Mouse (Mus musculus) MEL (cell line): ENCODE measurements around the gene Dock4. TPM values are rescaled to one million over a fixed set of nuclear protein-coding genes. Genes with fewer than 3 reads are reported as not detected.

ENCODE experiments used
- DNase-seq: peaks from one replicate; pipeline ENCODE4 v3.0.0; 2011; ENCODE audit warnings: low read depth, low spot score
- H3K27ac ChIP-seq: 2 replicates; pipeline ENCODE4 v1.5.1; 2012; ENCODE audit warnings: low read depth, mild to moderate bottlenecking, control low read depth, low read length, moderate library complexity; ENCODE audit not compliant: control insufficient read depth
- H3K27me3 ChIP-seq, 2 experiments: fragments of 150-350 bp in 1 of 2; sonication (generic) in 1 of 2; 2 replicates each; pipeline ENCODE4 v1.6.1; 2012; ENCODE audit warnings: low read length in 2 of 2, mild to moderate bottlenecking in 2 of 2, improper control_type of control experiment in 1 of 2, moderate library complexity in 1 of 2; ENCODE audit not compliant: insufficient read depth in 2 of 2, control insufficient read depth in 1 of 2
- H3K36me3 ChIP-seq, 2 experiments: 2 replicates each; pipeline ENCODE4 v1.6.1; 2012 to 2014; ENCODE audit warnings: low read length in 2 of 2, improper control_type of control experiment in 1 of 2, inconsistent platforms in 1 of 2, mild to moderate bottlenecking in 1 of 2; ENCODE audit not compliant: insufficient read depth in 2 of 2, control insufficient read depth in 1 of 2
- H3K4me1 ChIP-seq, 2 experiments: fragments of 150-350 bp in 1 of 2; sonication (generic) in 1 of 2; 2 replicates each; pipeline ENCODE4 v1.6.1; 2012; ENCODE audit warnings: low read length in 2 of 2, improper control_type of control experiment in 1 of 2, mild to moderate bottlenecking in 1 of 2; ENCODE audit not compliant: insufficient read depth in 2 of 2, control insufficient read depth in 1 of 2
- H3K4me3 ChIP-seq, 2 experiments: fragments of 150-350 bp in 1 of 2; sonication (generic) in 1 of 2; 2 replicates each; pipeline ENCODE4 v1.5.1; 2012; ENCODE audit warnings: low read depth in 2 of 2, low read length in 2 of 2, mild to moderate bottlenecking in 2 of 2, moderate library complexity in 2 of 2, control low read depth in 1 of 2, improper control_type of control experiment in 1 of 2; ENCODE audit not compliant: control insufficient read depth in 1 of 2, insufficient read depth in 1 of 2
- H3K79me2 ChIP-seq: 2 replicates; pipeline ENCODE4 v1.6.1; 2012; ENCODE audit warnings: mild to moderate bottlenecking, low read length, moderate library complexity; ENCODE audit not compliant: control insufficient read depth, poor library complexity, insufficient read depth
- H3K9ac ChIP-seq: 2 replicates; pipeline ENCODE4 v1.6.1; 2012; ENCODE audit warnings: low read depth, mild to moderate bottlenecking, control low read depth, low read length, moderate library complexity; ENCODE audit not compliant: control insufficient read depth, poor library complexity, severe bottlenecking
- H3K9me3 ChIP-seq: fragments of 150-350 bp; sonication (generic); replicated peaks from 2 replicates; pipeline ENCODE4 v1.6.1; 2012; ENCODE audit warnings: mild to moderate bottlenecking, low read length, improper control_type of control experiment, moderate library complexity; ENCODE audit not compliant: insufficient read depth
- BHLHE40 ChIP-seq: IDR thresholded peaks from 2 replicates; pipeline ENCODE4 v1.6.1; 2012; ENCODE audit warnings: low read depth, mild to moderate bottlenecking, inconsistent platforms, low read length, improper control_type of control experiment, borderline replicate concordance
- CHD2 ChIP-seq: IDR thresholded peaks from 2 replicates; pipeline ENCODE4 v1.6.1; 2011; ENCODE audit warnings: low read length, improper control_type of control experiment
- CTCF ChIP-seq, 3 experiments: IDR thresholded peaks in 2 of 3; conservative IDR thresholded peaks in 1 of 3; 2 replicates each; pipeline ENCODE4 v1.5.1; 2011 to 2012; ENCODE audit warnings: low read length in 3 of 3, low read depth in 2 of 3, mild to moderate bottlenecking in 2 of 3, improper control_type of control experiment in 1 of 3, inconsistent platforms in 1 of 3, mixed read lengths in 1 of 3, moderate library complexity in 1 of 3; ENCODE audit not compliant: control insufficient read depth in 1 of 3, insufficient read depth in 1 of 3, poor library complexity in 1 of 3, severe bottlenecking in 1 of 3
- ELF1 ChIP-seq: IDR thresholded peaks from 2 replicates; pipeline ENCODE4 v1.6.1; 2014; ENCODE audit warnings: low read depth, mild to moderate bottlenecking, inconsistent platforms, low read length, improper control_type of control experiment, moderate library complexity
- EP300 ChIP-seq, 2 experiments: IDR thresholded peaks; 2 replicates each; pipeline ENCODE4 v1.6.1; 2011; ENCODE audit warnings: improper control_type of control experiment in 2 of 2, low read length in 2 of 2, low read depth in 1 of 2, mild to moderate bottlenecking in 1 of 2
- ETS1 ChIP-seq: IDR thresholded peaks from 2 replicates; pipeline ENCODE4 v1.6.1; 2012; ENCODE audit warnings: low read depth, mild to moderate bottlenecking, inconsistent platforms, low read length, improper control_type of control experiment, moderate library complexity
- GATA1 ChIP-seq: IDR thresholded peaks from 2 replicates; pipeline ENCODE4 v1.6.1; 2011; ENCODE audit warnings: low read depth, low read length, improper control_type of control experiment
- HCFC1 ChIP-seq: IDR thresholded peaks from 2 replicates; pipeline ENCODE4 v1.6.1; 2012; ENCODE audit warnings: low read depth, mild to moderate bottlenecking, inconsistent platforms, low read length, improper control_type of control experiment, moderate library complexity
- JUND ChIP-seq: IDR thresholded peaks from 2 replicates; pipeline ENCODE4 v1.6.1; 2011; ENCODE audit warnings: low read depth, mild to moderate bottlenecking, improper control_type of control experiment, low read length
- KAT2A ChIP-seq: conservative IDR thresholded peaks from 2 replicates; pipeline ENCODE4 v1.6.1; 2012; ENCODE audit warnings: low read depth, low read length, improper control_type of control experiment, inconsistent platforms
- MAFK ChIP-seq: IDR thresholded peaks from 2 replicates; pipeline ENCODE4 v1.6.1; 2011; ENCODE audit warnings: low read depth, mild to moderate bottlenecking, low read length, improper control_type of control experiment, borderline replicate concordance
- MAZ ChIP-seq: IDR thresholded peaks from 2 replicates; pipeline ENCODE4 v1.6.1; 2012; ENCODE audit warnings: low read depth, mild to moderate bottlenecking, inconsistent platforms, low read length, improper control_type of control experiment
- MYB ChIP-seq: IDR thresholded peaks from 2 replicates; pipeline ENCODE4 v1.6.1; 2011; ENCODE audit warnings: mild to moderate bottlenecking, low read depth, low read length, improper control_type of control experiment
- MYC ChIP-seq: IDR thresholded peaks from 2 replicates; pipeline ENCODE4 v1.6.1; 2011; ENCODE audit warnings: low read depth, mild to moderate bottlenecking, low read length, improper control_type of control experiment, moderate library complexity
- NELFE ChIP-seq: IDR thresholded peaks from 2 replicates; pipeline ENCODE4 v1.6.1; 2011; ENCODE audit warnings: low read depth, low read length, improper control_type of control experiment
- NRF1 ChIP-seq: IDR thresholded peaks from 2 replicates; pipeline ENCODE4 v1.6.1; 2014; ENCODE audit warnings: low read depth, mild to moderate bottlenecking, inconsistent platforms, low read length, improper control_type of control experiment, moderate library complexity; ENCODE audit not compliant: poor library complexity, insufficient read depth, severe bottlenecking
- SMC3 ChIP-seq: IDR thresholded peaks from 2 replicates; pipeline ENCODE4 v1.6.1; 2011; ENCODE audit warnings: low read depth, low read length, improper control_type of control experiment
- TAL1 ChIP-seq: IDR thresholded peaks from 2 replicates; pipeline ENCODE4 v1.6.1; 2012; ENCODE audit warnings: mild to moderate bottlenecking, inconsistent platforms, low read length, moderate library complexity, mixed read lengths
- TBP ChIP-seq: IDR thresholded peaks from 2 replicates; pipeline ENCODE4 v1.8.0; 2011; ENCODE audit warnings: low read depth, low read length, improper control_type of control experiment
- UBTF ChIP-seq: IDR thresholded peaks from 2 replicates; pipeline ENCODE4 v1.6.1; 2012; ENCODE audit warnings: low read depth, mild to moderate bottlenecking, inconsistent platforms, low read length, improper control_type of control experiment, moderate library complexity, borderline replicate concordance; ENCODE audit not compliant: insufficient read depth
- ZKSCAN1 ChIP-seq: IDR thresholded peaks from 2 replicates; pipeline ENCODE4 v1.6.1; 2012; ENCODE audit warnings: low read depth, mild to moderate bottlenecking, inconsistent platforms, low read length, improper control_type of control experiment, moderate library complexity
- ZNF384 ChIP-seq: IDR thresholded peaks from 2 replicates; pipeline ENCODE4 v1.6.1; 2012; ENCODE audit warnings: low read depth, mild to moderate bottlenecking, inconsistent platforms, low read length, improper control_type of control experiment
- polyA plus RNA-seq, 2 experiments: library from polyadenylated mRNA; stranded (reverse) in 1 of 2; unstranded in 1 of 2; fragments of >175 nt in 1 of 2; fragments of >200 nt in 1 of 2; gene quantifications; 2 replicates each; pipeline versions ENCODE4 v1.2.1 to v1.2.4; 2012; ENCODE audit warnings: low replicate concordance in 2 of 2, low read depth in 1 of 2; ENCODE audit not compliant: insufficient read length in 2 of 2, insufficient read depth in 1 of 2, missing spikeins in 1 of 2
- total RNA-seq: library from RNA; depleted of rRNA; stranded (reverse); fragments of 300-350 nt; gene quantifications from 2 replicates; pipeline ENCODE4 v1.2.3, GENCODE M21; 2012

The Dock4 gene
- total and polyA plus RNA-seq, 3 experiments = 0.08 to 0.17 TPM; not detected in 1

- TF ChIP-seq EP300 (IDR thresholded peaks at IDR 0.05; ENCODE audit: low read depth in 1 of 2, low read length in 2 of 2) (no peak), CHD2 (no peak), HCFC1 (no peak), KAT2A (no peak), ELF1 (no peak), MYC (no peak), NRF1 (no peak), UBTF (no peak), SMC3 (no peak)
- TF ChIP-seq, all 39 proteins: peak for 0
- Histone ChIP-seq H3K36me3 (no peaks in the 10 kb centered on the region), H3K9me3 (no peaks in the 10 kb centered on the region), H3K4me3 (no peak overlapping the region), H3K27ac (no peak overlapping the region), H3K27me3 (no peaks in the 10 kb centered on the region), H3K9ac (no peak overlapping the region), H3K79me2 (no peaks in the 10 kb centered on the region), H3K4me1 (no peaks in the 10 kb centered on the region)
- no peak for DNase-seq
Observed at GRCm38 (mm10) chr12:40563703-40564102, 118.0 kb downstream of the Dock4 start.

- Histone ChIP-seq H3K27me3 (no peaks in the 10 kb centered on the region), H3K79me2 (no peaks in the 10 kb centered on the region), H3K4me1 (no peaks in the 10 kb centered on the region), H3K36me3 (no peaks in the 10 kb centered on the region)
- TF ChIP-seq ZNF384 (no peak), JUND (no peak), MAFK (no peak), ETS1 (no peak), GATA1 (no peak), MAZ (no peak), NELFE (no peak), EP300 (IDR thresholded peaks at IDR 0.05; ENCODE audit: low read depth in 1 of 2, low read length in 2 of 2) (no peak), BHLHE40 (no peak), KAT2A (no peak), TAL1 (no peak), MYB (no peak), CTCF (IDR thresholded peaks at IDR 0.05 in 2 of 3, conservative IDR thresholded peaks at IDR 0.05 in 1 of 3; ENCODE audit: control insufficient read depth in 1 of 3, insufficient read depth in 1 of 3, low read depth in 2 of 3, low read length in 3 of 3, poor library complexity in 1 of 3, severe bottlenecking in 1 of 3) (no peak), ZKSCAN1 (no peak), TBP (no peak)
- TF ChIP-seq, all 39 proteins: peak for 0
- Histone ChIP-seq H3K4me3 (no peak overlapping the region), H3K9ac (no peak overlapping the region), H3K9me3 (no peaks in the 10 kb centered on the region), H3K27ac (no peak overlapping the region)
- no peak for DNase-seq
Observed at GRCm38 (mm10) chr12:40564261-40564660, 118.5 kb downstream of the Dock4 start.
